Mouse (Mus musculus): ENCODE measurements around the gene Mcidas. TPM values are rescaled to one million over a fixed set of nuclear protein-coding genes. Genes with fewer than 3 reads are reported as not detected.

The Mcidas gene
- 0.09 TPM in 1 of 2 replicates, not detected in the other for polyA plus RNA-seq (2015; fragmentation: Nextera tagmentation; extraction: Ambion mirVana)

DNA sequence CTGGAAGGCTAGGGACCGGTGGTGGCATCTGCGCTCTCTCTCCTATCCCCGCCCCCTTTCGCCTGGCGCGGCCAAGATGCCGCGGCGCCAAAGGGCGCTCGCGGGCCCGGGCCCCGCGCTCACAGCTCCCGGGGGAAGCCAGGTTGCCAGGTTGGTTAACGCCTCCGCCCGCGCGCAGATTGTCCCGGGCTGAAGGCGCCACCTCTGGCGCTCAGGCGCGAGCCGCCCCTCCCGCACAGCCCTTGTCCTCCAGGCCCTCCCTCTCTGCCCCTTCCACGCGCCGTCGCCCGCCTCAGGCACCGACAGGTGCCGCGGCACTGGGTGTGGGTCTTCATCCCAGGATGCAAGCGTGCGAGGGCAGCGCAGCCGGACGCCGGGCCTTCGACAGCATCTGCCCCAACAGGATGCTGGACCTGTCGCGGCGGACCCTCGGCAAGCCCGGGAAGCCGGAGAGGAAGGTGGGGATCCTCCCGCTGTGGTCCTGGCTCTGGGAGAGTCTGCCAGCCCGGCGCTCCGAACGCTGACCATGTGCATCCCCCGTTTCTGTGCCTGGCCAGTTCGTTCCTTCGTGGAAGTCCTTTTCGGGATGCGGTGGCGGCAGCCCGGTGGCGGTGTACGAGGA lies at the start of gene Mcidas:
Mcidas (plus strand) TSS at position 315 of the 622 bp plus-strand sequence.
- peaks cover 88% of the 10 kb centered on the region for H3K27me3 ChIP-seq (replicated peaks)
- no peaks in the 10 kb centered on the region for H3K36me3 ChIP-seq
- peak within 1 kb of the TSS; percentile 93 for H3K4me2 ChIP-seq (replicated peaks)
- peak; percentile 42 for ATAC-seq
- under 1% methylated on average over 63 of the region's 63 CpGs for WGBS
- peaks cover 28% of the 10 kb centered on the region for H3K4me1 ChIP-seq (replicated peaks)
- H3K9ac ChIP-seq: peak within 1 kb of the TSS; percentile 32
- no peak within 1 kb of the TSS for H3K27ac ChIP-seq
- no peaks in the 10 kb centered on the region for H3K9me3 ChIP-seq
- peak within 1 kb of the TSS; percentile 41 for H3K4me3 ChIP-seq (replicated peaks)

DNA sequence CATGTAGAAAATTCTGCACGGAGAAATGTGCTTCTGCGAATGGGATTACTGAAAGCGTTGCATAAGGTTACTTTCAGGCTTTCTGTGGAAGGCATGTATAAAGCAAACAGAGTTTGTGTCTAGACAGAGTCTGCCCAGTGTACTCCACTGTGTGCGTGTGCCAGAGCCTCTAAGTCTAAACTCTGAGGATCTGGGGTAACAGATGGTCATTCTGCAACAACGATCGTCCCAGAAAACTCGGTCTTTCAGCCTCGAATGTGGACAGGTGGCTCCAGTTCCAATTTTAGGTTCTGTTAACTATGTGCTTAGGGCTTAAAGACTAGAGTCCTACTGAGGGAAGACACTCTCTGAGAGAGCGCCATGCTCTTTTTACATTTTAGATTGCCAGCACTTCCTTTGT lies 48.3 kb upstream of the Mcidas start:
- ATAC-seq: no peak
- WGBS: 94% methylated on average over 9 of the region's 9 CpGs
- peaks cover 14% of the 10 kb centered on the region; the same call in 1 of the 2 replicates for H3K36me3 ChIP-seq

DNA sequence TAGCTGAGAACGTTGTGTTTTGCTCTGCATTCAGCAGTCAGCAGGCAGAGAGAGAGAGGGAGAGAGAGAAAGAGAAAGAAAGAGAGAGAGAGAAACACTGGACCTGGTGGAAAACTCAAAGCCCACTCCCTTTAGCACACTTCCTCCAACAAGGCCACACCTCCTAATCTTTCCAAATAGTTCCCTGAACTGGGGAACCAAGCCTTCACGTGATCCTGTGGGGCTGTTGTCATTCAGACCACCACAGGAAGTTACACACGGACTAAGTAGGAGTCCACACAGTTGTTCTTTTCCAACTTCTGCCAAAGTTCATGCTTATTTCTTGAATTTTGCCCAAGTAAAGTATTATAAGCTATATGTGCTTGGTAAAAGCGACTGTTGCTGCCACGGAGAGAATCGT lies 47.7 kb upstream of the Mcidas start:
- H3K9ac ChIP-seq: no peak overlapping the region

More for the DNA sequence above, 48.3 kb upstream of the Mcidas start:
- Histone ChIP-seq H3K27ac (no peak overlapping the region), H3K4me1 (replicated peaks) (no peaks in the 10 kb centered on the region), H3K9me3 (no peaks in the 10 kb centered on the region), H3K27me3 (replicated peaks) (no peaks in the 10 kb centered on the region), H3K9ac (no peak overlapping the region), H3K4me3 (replicated peaks) (no peak overlapping the region), H3K4me2 (replicated peaks) (no peak overlapping the region)

DNA sequence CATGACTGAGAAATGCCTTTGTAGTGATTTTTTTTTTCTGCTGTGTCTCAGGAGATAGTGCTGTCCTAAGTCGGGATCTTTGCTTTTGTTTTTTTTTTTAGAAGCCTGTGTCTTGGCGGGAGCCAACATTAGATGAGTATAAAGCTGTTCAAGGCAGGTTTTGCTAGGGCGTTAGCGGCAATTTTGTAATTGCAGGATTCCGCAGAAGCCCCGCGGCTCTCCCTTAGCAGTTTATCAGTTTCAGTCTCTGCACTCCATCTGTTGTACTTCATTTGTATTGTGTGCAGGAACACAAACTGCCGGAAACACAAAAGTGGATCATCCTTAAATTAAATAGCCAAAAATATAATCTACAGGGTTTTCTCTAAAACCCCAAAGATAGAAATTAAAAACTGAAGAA lies 39.6 kb upstream of the Mcidas start:
- no peak overlapping the region for H3K4me2 ChIP-seq (replicated peaks)
- H3K9me3 ChIP-seq: no peaks in the 10 kb centered on the region
- no peaks in the 10 kb centered on the region for H3K4me1 ChIP-seq (replicated peaks)
- H3K9ac ChIP-seq: no peak overlapping the region
- no peak overlapping the region for H3K27ac ChIP-seq
- no peak overlapping the region for H3K4me3 ChIP-seq (replicated peaks)
- H3K27me3 ChIP-seq (replicated peaks): no peaks in the 10 kb centered on the region
- peaks cover 6% of the 10 kb centered on the region for H3K36me3 ChIP-seq
- no peak for ATAC-seq
- WGBS: 92% methylated on average over 8 of the region's 8 CpGs

More for the DNA sequence above, 47.7 kb upstream of the Mcidas start:
- Histone ChIP-seq H3K4me1 (replicated peaks) (no peaks in the 10 kb centered on the region), H3K27ac (no peak overlapping the region), H3K27me3 (replicated peaks) (no peaks in the 10 kb centered on the region), H3K36me3 (peaks cover 14% of the 10 kb centered on the region; the same call in 1 of the 2 replicates), H3K4me3 (replicated peaks) (no peak overlapping the region), H3K9me3 (no peaks in the 10 kb centered on the region), H3K4me2 (replicated peaks) (no peak overlapping the region)
- WGBS: 88% methylated on average over 6 of the region's 6 CpGs
- no peak for ATAC-seq

DNA sequence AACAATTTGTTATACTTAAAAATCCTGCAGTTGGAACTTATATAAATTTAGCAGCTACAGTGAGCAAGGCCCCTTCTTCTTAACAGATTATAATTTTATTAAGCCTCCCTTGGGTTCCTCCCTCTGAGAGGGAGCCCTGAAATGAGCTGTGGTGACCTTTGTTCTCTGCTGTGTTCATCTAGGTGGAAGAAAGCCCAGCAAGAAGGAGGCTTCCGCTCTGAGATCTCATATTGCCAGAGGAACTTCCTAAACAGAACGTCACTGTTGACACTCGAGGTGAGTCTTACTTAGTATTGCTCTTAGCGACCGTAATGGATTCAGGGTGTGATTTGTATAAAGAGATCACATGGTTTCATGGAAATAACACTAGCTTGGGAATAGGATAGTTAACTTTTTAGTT lies 30.6 kb upstream of the Mcidas start:
- H3K36me3 ChIP-seq: peaks cover 2% of the 10 kb centered on the region
- no peaks in the 10 kb centered on the region for H3K4me1 ChIP-seq (replicated peaks)
- H3K4me3 ChIP-seq (replicated peaks): no peak overlapping the region
- H3K27ac ChIP-seq: no peak overlapping the region
- ATAC-seq: no peak
- H3K9ac ChIP-seq: no peak overlapping the region
- 79% methylated on average over 5 of the region's 5 CpGs for WGBS
- H3K27me3 ChIP-seq (replicated peaks): no peaks in the 10 kb centered on the region
- H3K9me3 ChIP-seq: no peaks in the 10 kb centered on the region
- H3K4me2 ChIP-seq (replicated peaks): no peak overlapping the region

DNA sequence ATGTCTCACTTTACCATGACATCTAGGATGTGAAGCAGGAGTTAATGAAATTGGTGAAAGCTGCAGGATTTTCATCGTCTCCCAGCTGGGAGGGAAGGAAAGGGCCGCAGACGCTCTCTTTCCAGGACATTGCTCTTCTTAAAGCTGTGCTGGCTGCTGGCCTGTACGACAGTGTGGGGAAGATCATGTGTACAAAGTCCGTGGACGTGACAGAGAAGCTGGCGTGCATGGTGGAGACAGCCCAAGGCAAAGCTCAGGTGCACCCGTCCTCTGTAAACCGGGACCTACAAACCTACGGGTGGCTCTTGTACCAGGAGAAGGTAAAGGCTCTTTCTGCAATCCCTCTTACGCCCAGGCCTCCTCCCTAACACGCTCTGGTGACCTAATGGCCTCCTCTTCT lies 29.2 kb upstream of the Mcidas start:
- Histone ChIP-seq H3K27me3 (replicated peaks) (no peaks in the 10 kb centered on the region), H3K9me3 (no peaks in the 10 kb centered on the region), H3K27ac (no peak overlapping the region), H3K9ac (no peak overlapping the region), H3K4me3 (replicated peaks) (no peak overlapping the region), H3K4me1 (replicated peaks) (no peaks in the 10 kb centered on the region), H3K36me3 (peaks cover 2% of the 10 kb centered on the region), H3K4me2 (replicated peaks) (no peak overlapping the region)
- no peak for ATAC-seq
- 87% methylated on average over 12 of the region's 12 CpGs for WGBS

DNA sequence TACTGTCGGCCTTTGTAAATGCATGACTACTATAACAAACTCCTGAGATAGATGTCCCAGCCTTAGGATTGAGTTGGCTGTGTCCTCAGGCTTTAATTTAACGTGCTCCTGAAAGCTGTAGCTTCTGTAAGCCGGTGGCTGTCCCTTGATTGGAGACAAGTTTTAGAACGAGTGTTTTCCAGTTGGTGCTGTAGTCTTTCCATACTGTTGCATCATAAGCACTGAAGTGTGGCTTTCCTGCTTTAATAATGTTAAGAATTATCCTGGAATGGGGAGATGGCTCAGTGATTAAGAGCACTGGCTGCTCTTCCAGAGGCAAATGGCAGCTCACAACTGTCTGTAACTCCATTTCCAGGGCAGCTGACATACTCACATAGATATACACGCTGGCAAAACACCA lies 26.4 kb upstream of the Mcidas start:
- 92% methylated on average over 5 of the region's 5 CpGs for WGBS
- Histone ChIP-seq H3K9me3 (no peaks in the 10 kb centered on the region), H3K4me1 (replicated peaks) (no peaks in the 10 kb centered on the region), H3K4me3 (replicated peaks) (no peak overlapping the region), H3K27ac (no peak overlapping the region), H3K27me3 (replicated peaks) (no peaks in the 10 kb centered on the region), H3K9ac (no peak overlapping the region), H3K36me3 (peaks cover 2% of the 10 kb centered on the region), H3K4me2 (replicated peaks) (no peak overlapping the region)
- ATAC-seq: no peak

DNA sequence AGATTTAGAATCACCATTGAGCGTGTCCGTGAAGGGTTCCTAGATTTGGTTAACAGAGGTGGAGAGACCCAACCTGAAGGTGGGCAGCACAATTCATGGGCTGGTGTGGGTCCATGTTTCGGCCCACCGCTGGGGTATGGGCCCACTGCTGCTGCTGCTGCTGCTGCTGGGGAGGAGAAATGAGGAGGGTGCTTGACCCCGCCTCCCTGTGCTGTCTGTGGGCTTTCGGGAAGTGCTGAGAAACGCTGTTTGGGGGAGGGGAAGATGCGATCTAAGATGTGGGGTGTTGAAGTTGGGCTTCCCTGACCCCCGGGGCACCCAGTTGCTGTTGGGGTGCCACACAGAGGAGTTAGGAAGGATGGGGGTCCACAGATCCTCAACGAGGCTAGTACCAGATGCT lies 16.9 kb upstream of the Mcidas start:
- whole genome bisulfite sequencing: 37% methylated on average over 10 of the region's 10 CpGs
- Histone ChIP-seq H3K9ac (no peak overlapping the region), H3K9me3 (no peaks in the 10 kb centered on the region), H3K27me3 (replicated peaks) (peaks cover 17% of the 10 kb centered on the region), H3K36me3 (no peaks in the 10 kb centered on the region), H3K4me1 (replicated peaks) (no peaks in the 10 kb centered on the region), H3K4me3 (replicated peaks) (no peak overlapping the region), H3K4me2 (replicated peaks) (peak overlapping the region; percentile 13; the same call in 1 of the 2 replicates), H3K27ac (no peak overlapping the region)
- ATAC-seq: no peak

DNA sequence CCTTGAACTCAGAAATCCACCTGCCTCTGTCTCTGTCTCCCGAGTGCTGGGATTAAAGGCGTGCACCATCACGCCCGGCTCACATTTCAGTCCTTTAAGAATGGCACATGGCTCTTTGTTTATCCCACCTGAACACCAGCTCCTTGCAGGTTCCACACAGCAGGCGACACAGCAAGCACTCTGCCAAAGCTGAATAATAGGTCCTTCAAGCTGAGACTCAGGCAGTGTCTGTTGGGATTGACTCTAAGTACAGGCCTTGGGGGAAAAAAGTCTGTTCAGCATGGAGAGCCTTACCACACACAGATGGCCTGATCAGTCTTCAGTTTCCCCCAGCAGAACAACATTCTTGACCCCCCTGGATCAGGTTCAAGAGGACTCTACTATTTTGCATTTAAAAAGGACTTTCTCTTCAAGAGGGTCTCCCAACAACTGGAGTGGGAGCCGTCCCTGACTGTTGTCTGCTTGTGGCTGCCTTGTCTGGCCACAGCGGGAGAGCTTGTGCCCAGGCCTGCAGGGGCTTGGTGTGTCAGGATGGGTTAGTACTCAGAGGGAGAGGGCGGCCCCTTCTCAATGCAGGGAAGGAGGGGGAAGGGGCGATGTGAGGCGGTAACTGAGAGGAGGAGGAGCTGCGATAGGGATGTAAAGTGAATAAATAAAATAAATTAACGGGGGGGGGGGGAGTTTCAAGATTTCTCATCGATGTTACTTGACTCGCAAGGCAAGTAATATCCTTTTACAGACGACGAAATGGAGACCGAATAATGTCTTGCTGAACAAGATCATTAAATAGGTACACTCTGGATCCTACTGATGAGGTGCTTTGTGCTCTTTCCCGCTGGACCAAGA lies 7.8 kb upstream of the Mcidas start:
- Histone ChIP-seq H3K27me3 (replicated peaks) (peaks cover 57% of the 10 kb centered on the region), H3K36me3 (no peaks in the 10 kb centered on the region), H3K4me2 (replicated peaks) (0 out of 2 replicates have a peak overlapping the region, but pooled peaks have one; percentile 93), H3K27ac (no peak overlapping the region), H3K4me1 (replicated peaks) (peaks cover 26% of the 10 kb centered on the region), H3K9ac (no peak overlapping the region), H3K9me3 (no peaks in the 10 kb centered on the region), H3K4me3 (replicated peaks) (no peak overlapping the region)
- no peak for ATAC-seq
- WGBS: 15% methylated on average over 18 of the region's 18 CpGs

DNA sequence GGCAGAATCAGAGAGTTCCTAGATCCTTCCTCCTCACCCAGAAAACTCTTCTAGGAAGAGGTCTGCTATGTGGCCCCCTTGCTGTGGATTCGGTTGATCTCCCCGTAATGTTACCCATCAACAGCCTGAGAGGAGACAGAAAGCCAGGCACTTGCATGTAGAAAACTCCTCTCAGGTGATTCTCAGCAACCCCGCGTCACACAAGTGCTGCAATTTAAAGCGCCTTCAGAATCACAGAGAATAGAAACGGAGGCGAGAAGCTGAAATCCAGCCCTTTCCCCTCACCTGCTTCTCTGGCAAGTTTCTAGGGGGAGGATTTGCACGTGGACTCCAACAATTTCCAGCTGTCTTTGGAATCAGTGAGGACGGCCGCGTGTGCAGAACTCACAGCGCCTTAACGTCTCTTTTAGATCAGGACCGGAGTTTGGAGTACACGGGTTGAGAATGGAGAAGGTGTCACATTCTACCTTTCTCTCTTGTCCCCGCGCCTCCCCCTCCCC lies 7.1 kb upstream of the Mcidas start:
- peak overlapping the region; percentile 93 for H3K4me2 ChIP-seq (replicated peaks)
- WGBS: under 1% methylated on average over 17 of the region's 17 CpGs
- H3K27ac ChIP-seq: no peak overlapping the region
- no peak for ATAC-seq
- H3K9me3 ChIP-seq: no peaks in the 10 kb centered on the region
- peaks cover 26% of the 10 kb centered on the region for H3K4me1 ChIP-seq (replicated peaks)
- H3K36me3 ChIP-seq: no peaks in the 10 kb centered on the region
- H3K27me3 ChIP-seq (replicated peaks): peaks cover 64% of the 10 kb centered on the region
- H3K9ac ChIP-seq: no peak overlapping the region
- H3K4me3 ChIP-seq (replicated peaks): no peak overlapping the region

DNA sequence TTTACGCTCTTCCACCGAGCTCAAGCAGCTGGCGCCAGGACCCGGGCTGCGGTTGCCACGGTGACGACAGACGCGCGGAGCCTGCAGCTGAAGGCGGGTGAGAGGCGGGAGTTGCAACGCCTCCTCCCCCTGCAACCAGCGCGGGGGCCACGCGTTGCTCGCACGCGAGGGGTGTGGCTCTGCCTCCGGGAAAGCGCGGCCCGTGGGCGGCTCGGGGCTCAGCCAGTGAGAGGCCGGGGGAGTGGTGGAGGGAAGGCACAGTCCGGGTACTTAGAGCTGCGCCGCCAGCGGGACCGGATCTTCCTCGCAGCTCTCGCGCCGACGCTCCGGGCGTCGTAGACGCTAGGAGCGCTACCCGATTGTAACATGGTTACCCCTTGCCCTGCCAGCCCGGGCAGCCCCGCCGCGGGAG lies 6.1 kb upstream of the Mcidas start, which contains the start of gene Ccno:
Ccno (plus strand) TSS at position 271 of the 412 bp plus-strand sequence.
- Histone ChIP-seq H3K36me3 (no peaks in the 10 kb centered on the region), H3K9me3 (no peaks in the 10 kb centered on the region), H3K4me3 (replicated peaks) (peak within 1 kb of the TSS; percentile 49), H3K9ac (peak within 1 kb of the TSS; percentile 49), H3K27ac (no peak within 1 kb of the TSS), H3K27me3 (replicated peaks) (peaks cover 69% of the 10 kb centered on the region), H3K4me2 (replicated peaks) (peak within 1 kb of the TSS; percentile 93), H3K4me1 (replicated peaks) (peaks cover 26% of the 10 kb centered on the region)
- peak; percentile 98 for ATAC-seq
- under 1% methylated on average over 47 of the region's 47 CpGs for WGBS

DNA sequence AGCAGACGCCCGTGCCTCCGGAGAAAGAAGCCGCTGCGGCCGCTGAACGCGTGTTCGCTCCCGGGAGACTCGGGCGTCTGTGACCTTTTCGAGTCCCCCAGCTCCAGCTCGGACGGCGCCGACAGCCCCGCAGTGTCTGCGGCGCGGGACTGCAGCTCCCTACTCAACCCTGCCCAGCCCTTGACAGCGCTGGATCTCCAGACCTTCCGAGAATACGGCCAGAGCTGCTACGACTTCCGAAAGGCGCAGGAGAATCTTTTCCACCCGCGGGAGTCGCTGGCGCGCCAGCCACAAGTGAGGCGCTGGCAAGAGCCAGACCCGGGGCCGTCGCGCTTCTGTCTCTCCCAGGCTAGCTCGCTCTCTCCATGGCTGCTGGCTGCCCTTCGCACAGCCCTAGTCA lies 5.7 kb upstream of the Mcidas start:
- Histone ChIP-seq H3K4me1 (replicated peaks) (peaks cover 26% of the 10 kb centered on the region), H3K36me3 (no peaks in the 10 kb centered on the region), H3K27me3 (replicated peaks) (peaks cover 71% of the 10 kb centered on the region), H3K9ac (peak overlapping the region; percentile 49), H3K4me2 (replicated peaks) (peak overlapping the region; percentile 93), H3K4me3 (replicated peaks) (peak overlapping the region; percentile 49), H3K27ac (no peak overlapping the region), H3K9me3 (no peaks in the 10 kb centered on the region)
- peak; percentile 46 for ATAC-seq
- under 1% methylated on average over 39 of the region's 39 CpGs for WGBS

Data from intestine, embryonic 15.5 days (tissue).